19 mouse cellular contexts compared by ENCODE assay signal in the genomic region with DNA sequence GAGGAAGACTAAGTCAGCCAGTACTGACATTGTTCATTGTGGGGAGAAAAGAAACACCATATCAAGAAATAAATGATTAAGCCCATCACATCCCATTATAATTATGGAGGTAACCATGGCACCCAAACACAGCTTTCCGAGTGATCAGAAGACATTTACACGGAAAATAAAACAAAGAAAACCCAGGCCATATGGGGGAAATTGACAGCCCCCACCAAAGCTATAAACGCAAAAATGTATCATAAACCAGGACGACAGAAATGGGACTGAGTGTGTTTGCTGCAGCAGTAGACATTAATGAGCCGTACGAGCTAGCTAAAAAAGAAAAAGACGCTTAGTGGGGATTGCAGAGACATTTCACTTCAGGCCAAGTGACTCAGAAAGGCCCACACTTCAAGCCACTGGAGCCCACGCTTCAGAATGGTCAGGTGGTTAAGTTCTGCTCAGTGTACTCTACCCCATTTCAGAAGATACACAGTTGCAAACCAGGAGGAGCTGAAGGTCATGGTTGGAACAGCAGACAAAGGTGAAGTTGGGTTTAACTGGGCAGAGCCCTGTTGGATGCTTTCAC.
DNase-seq lines count a peak whose midpoint lies in the region.
"Had no signal": no experiment of that assay in that cellular context is flagged by ENCODE, and none has a peak within 500 bp of the region (broad histone marks: within the 10 kb centered on the region; RNA-seq: fewer than 3 reads in every experiment).

No protein-coding gene starts in this region.

- peak; percentile 21 to 49 for DNase-seq in frontal cortex, adult 2 months (ENCODE audit: extremely low spot score in 1 of 2, low spot score in 1 of 2)
- no peak for DNase-seq in frontal cortex, postnatal 25 days (ENCODE audit: low spot score in 2 of 2)
- peak; percentile 57 for DNase-seq in layer of hippocampus, adult 9-11 months
- DNase-seq in layer of hippocampus, adult 8-10 months (ENCODE audit: low spot score in 2 of 2): no peak
- DNase-seq in right cerebral cortex, adult 2 months (ENCODE audit: low spot score in 2 of 2): peak; percentile 27 to 33
- DNase-seq in right cerebral cortex, postnatal 10 days (ENCODE audit: low spot score in 2 of 2): no peak
- DNase-seq in brain, adult 2 months (ENCODE audit: low read depth, low spot score): peak; percentile 71
- DNase-seq: adrenal gland, postnatal 10 days; adrenal gland, postnatal 36 days; B cell, adult 2 months; cerebellum, adult 11 months; cerebellum, adult 2 months; cerebellum, adult 9-11 months; cerebellum, postnatal 25 days; forebrain, postnatal 0 days; gastrocnemius, postnatal 25 days; heart, adult 18-20 months; heart, postnatal 10 days; heart, postnatal 36 days had no signal

Comparison
In these comparisons a context has a peak if more than half of its experiments do, and no peak if none do; other contexts are left out.
1. DNase-seq: peak in frontal cortex, adult 2 months (2 of 2), layer of hippocampus, adult 9-11 months (single experiment), right cerebral cortex, adult 2 months (2 of 2) and brain, adult 2 months (single experiment); none in frontal cortex, postnatal 25 days (0 of 2), layer of hippocampus, adult 8-10 months (0 of 2) and right cerebral cortex, postnatal 10 days (0 of 2).